Mouse (Mus musculus) retina, postnatal 1 day (tissue): Measurements from ENCODE around the gene Gm49384.
A peak's percentile ranks its signal among the peaks of the same experiment; 100 is the strongest.
"Not testable (repeated sequence)": the region's sequence is repeated elsewhere in the genome, so short reads cannot be mapped to it uniquely, and the experiment has no call there.

Source experiments
- DNase-seq: peaks from one replicate; pipeline ENCODE4 v3.0.0-alpha.2; 2012

Gm49384 gene

DNA sequence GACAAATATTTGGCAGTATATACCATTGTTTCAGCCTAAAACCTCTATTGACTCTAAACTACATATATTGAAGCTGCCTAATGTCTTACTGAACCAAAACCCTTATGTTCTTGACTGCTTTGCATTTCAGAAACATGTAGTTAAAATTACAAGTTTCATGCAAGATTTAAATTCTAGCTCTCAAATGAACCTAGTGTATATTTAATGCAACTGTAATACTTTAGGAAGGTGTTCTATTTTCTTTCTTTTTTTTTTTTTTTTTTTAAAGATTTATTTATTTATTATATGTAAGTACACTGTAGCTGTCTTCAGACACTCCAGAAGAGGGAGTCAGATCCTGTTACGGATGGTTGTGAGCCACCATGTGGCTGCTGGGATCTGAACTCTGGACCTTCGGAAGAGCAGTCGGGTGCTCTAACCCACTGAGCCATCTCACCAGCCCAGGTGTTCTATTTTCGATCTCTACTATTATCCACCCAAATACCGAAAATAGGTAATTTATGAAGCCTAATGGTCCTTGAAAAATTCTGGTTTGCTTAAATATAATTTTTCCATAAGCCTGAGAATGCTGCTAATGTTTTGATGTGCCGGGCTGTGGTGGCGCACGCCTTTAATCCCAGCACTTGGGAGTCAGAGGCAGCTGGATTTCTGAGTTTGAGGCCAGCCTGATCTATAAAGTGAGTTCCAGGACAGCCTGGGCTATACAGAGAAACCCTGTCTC lies 37.0 kb downstream of the Gm49384 start:
- not testable (repeated sequence) for DNase-seq

DNA sequence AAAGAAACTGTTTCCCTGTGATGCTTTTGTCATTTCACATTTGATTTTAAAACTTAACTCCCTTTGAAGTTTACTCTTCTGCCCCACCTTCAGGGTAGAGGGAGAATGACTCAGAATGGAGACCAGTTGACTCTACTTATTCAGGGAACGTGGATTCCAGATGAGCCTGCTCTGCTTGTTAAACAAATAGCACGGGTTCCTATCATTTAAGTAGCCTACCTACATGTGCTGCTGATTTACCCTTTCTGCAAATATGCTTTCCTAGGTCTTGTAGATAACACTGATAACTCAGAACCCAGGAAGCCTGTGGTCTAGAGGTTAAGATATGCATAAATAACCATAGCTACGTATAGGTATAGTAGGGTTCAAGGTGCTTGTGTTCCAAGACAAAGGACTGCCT lies 39.2 kb downstream of the Gm49384 start:
- DNase-seq = no peak

DNA sequence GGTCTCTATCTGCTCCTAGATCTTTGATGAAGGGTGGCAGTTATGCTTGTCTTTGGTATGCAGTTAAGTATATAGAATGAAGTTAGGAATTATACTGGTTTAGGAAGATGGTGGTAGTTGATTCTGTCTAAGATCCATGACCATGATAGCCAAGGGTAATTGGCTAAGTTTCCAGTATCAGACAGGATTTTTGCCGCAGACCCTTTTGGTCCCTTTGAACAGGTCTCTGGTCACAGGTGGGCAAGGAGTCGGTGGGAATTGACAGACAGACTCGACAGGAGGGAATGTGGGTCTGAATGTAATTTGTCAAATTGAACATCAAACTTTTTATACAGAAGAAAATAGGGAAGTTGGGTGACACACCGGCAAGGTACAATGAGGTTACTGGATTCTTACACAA lies 40.5 kb downstream of the Gm49384 start:
- not testable (repeated sequence) for DNase-seq

DNA sequence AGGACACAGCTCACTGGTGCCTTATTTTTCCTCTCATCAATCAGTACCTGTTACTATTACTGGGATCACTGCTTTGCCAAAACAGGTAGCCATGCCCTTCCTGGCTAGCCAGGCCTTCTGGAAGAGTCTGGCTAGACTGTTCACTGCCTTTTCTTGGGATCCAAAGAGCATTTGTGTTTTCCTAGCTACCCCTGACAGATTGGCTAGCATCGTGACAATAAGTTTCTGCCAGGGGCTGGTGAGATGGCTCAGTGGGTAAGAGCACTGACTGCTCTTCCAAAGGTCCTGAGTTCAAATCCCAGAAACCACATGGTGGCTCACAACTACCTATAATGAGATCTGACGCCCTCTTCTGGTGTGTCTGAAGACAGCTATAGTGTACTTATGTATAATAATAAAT lies 43.4 kb downstream of the Gm49384 start:
- not testable (repeated sequence) for DNase-seq

DNA sequence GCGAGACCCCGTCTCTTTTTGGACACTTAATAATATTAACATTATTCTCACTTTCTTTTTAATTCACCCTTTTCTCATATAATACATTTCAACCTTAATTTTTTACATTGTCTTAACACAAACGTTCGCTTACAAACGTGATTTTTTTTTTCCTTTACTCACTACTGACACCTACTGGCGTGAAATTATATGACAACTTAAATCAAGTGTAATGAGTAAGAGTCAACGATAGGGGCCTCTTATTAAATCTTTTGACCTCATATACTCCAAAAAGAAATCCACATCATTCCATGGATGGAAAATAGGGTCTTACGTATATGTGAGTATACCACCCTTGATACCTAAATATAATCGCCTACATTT lies 44.5 kb downstream of the Gm49384 start:
- DNase-seq = peak; percentile 90

DNA sequence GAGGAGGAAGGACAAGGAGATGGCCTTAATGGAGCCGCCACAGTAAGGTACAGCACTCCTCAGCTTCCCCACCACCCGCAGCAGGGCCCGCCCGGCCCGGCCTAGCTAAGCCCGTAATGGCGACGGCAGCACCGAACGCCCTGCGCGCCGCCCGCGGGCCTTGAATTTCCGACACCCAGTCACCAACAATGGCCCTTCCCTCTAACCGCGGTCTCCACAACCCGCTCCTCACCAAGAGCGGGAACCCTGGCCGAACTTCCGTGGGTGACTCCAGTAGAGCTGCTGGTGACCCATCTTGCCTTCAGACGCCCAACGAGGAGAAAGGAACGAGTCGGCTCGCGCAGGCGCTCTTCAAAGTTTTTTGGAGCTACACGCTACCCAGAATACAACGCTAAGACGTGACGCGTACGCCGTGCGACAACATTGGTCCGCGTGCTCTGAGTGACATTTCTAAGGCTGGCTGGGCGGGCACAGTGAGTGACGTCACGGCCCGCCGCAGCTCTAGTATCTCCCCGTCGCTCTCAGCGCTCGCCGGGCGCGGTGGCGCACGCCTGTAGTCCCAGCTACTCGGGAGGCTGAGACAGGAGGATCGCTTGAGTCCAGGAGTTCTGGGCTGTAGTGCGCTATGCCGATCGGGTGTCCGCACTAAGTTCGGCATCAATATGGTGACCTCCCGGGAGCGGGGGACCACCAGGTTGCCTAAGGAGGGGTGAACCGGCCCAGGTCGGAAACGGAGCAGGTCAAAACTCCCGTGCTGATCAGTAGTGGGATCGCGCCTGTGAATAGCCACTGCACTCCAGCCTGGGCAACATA lies 45.1 kb downstream of the Gm49384 start, which contains the start of gene Rps29:
Rps29 (minus strand) TSS at position 422 of the 813 bp plus-strand sequence.
- DNase-seq = peak; percentile 100

DNA sequence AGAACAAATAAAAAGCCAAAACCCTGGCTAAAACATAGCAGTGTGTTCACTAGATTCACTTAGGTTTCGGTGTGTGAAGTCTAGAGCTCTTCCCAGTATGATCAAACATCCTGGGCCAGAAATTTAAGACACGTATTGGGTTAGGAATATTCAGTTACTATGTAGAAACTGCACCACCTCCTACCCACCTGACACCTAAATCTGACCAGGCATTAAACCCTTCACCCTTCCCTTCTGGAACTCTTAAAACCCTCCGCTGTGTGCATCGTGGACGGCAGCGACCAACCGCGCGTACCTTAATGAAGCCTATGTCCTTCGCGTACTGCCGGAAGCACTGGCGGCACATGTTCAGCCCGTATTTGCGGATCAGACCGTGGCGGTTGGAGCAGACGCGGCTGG lies 45.7 kb downstream of the Gm49384 start:
- no peak for DNase-seq

DNA sequence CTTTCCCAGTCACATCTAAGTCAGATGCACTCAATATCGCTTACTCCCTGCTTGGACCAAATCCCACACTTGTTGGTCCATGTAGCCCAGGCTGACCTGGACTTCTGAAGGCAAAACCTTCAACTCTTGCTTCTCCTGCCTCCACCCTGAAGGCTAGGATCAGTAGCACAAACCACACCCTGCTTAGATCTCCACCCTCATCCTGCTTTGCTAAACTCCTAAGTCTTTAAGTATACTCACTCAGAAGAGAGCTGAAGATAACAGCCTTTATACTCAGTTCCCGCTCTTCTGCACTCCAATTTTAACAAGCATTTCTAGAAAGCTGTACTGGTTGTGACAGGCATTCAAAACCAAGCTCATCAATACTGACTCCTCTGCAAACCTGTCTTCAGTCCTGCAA lies 47.0 kb downstream of the Gm49384 start:
- no peak for DNase-seq

DNA sequence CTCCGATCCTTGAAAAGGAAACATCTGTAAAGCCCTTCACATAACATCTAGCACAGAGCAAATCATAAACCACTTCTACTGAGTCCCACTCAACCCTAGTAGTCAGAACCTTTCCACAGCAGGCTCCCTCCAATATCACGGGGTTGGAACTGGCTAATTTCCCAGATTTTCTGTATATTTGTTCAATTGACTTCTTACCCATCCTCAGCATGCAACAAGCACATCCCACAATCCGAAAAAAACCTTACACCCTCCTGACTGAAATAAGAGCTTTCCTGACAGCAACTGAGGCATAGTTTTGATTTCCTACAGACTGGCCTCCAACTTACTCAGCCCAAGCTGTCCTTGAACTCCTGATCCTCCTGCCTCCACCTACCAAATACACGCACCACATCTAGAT lies 47.6 kb downstream of the Gm49384 start:
- no peak for DNase-seq

DNA sequence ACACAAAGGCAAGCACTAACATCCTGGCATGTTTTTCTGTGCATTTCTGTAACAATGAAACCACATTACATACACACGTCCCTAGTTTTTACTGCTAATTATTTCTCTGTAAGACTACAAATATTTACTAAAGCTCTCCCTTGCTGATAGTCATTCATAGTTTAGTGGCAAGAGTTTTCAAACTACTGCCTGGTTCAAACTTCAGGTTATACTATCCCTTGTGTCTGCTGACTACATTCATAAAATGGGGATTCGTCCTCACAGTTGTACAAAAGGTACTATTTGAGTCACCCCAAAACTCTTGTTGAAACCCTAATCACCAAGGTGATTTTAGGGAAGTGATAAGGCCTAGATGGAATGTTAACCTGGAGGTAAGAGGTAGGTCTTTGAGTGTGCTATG lies 48.1 kb downstream of the Gm49384 start:
- no peak for DNase-seq

DNA sequence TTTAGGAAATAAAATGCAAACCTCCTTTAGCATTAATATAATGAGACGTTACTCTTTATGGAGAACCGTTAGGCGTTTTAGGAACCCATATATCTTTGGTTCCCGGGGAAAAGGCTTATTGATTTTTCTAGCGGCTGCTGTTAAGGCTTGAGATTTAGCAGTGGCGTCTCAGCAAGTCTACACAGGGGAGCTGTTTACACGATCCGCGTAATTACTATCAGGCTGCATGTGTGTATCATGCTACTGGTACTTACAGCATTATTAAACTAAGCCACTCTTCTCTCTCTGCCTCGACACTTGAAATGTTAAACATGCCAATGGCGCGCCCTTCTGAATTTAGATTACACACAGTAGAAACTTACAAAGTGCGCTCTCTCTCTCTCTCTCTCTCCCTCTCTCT lies 54.0 kb downstream of the Gm49384 start:
- no peak for DNase-seq

DNA sequence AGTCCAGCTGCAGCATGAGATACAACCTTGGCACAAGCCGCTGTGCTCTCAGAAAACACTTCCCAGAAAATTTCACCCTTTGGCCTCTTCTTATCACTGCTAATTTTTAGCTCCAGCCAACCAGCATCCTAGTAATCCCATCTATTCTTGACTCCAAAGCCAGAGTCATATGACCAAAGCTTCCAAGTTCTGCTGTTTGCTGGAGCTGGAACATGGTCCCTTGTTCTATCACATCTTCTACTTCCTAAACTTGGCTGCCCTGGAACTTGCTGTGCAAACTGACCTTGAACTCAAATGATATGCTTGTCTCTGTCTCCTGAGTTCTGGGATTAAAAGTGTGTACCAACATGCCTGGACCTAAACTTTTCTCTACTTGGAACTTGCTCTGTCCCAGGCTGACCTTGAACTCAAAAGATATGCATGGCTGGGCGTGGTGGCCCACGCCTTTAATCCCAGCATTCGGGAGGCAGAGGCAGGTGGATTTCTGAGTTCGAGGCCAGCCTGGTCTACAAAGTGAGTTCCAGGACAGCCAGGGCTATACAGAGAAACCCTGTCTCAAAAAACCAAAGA lies 56.8 kb downstream of the Gm49384 start:
- DNase-seq = no peak

DNA sequence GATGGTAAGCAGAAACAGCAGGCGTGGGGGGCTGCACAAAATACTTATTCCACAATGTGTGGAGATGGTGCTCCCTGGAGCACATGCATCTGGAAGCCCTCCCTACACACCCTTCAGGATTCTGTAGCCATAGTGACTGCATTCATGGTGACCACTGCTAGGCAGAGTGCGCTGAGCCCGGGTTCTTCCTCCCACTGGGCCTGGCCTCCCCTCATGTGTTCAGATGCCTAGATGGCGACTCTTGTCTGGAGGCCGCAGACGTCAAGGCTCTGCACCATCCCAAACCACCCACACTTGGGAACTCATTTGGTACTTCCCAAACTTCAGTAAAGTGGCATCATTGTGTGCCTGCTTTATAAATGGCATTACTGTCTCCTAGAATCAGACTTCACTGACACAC lies 60.6 kb downstream of the Gm49384 start:
- DNase-seq = no peak

DNA sequence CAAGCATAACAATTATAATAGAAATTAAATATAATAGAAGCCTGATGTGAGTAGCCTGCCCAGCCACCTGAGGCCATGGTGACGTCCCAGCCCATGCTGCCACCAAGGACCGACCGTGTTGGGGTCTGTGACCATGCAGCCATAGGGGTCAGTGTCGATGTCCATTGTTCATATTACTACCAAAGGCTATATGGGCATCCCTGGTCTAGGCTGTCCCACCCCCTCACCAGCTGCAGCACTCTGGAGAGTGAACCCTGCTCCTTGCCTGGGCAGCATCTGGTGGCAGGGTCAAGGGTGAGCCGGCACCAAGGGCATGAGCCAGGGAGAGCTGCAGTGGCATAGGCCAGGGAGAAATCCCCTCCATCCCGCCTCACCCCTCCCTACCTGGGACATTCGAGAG lies 64.2 kb downstream of the Gm49384 start:
- no peak for DNase-seq
